Mouse (Mus musculus): ENCODE data around the gene Krt16.

The Krt16 gene

DNA sequence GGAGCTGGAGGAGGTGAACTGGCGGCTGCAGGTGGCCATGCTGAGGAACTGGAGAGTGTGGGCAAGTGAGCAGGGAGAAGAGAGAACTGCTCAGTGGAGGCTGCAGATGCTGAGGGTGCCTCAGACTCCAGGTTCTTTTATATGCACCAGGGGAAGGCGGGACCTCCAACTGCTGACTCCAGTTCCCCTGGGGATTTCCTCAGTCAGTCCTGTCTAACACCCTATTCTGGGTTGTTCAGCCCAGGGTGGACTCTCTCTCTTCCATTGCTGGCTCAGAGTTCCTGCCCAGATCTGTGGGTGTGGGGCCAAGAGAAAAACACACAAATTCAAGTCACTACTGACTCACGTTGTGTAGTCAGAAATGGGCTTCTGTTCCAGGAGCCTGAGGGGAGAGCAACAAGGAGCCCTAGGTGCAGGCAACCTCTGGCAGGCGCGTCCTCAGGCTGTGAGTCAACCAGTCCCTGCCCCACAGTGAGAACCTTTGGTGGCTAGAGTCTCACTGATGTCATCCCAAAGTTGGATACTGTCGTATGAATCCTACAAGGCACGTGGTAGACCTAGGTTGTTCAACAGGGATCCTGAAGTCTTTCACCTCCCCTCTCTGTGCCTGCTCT is at the start of gene Krt16:
Krt16 (minus strand) TSS at position 51 of the 614 bp plus-strand sequence.
- DNase-seq (ENCODE audit: low spot score in 2 of 2): no peak

DNA sequence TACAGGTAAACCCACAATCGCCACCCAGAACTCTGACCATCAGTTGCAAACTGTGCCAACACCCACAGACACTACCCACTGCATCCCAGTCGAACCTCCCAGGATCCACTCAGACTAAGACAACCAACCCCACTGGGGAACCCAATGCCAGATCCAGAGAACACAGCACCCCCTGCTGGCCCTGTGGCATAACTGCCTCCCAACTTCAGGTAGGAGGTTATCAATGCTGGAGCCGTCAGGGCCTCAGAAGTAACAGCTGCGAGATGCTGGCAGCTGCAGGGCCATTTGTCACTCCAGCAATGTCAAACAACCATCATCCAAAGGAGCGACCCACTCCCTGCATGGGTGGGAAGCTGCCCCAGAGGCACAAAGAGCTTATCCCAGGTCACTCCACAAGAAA is 49.1 kb upstream of the Krt16 start:
- DNase-seq (ENCODE audit: low spot score in 2 of 2): no peak

DNA sequence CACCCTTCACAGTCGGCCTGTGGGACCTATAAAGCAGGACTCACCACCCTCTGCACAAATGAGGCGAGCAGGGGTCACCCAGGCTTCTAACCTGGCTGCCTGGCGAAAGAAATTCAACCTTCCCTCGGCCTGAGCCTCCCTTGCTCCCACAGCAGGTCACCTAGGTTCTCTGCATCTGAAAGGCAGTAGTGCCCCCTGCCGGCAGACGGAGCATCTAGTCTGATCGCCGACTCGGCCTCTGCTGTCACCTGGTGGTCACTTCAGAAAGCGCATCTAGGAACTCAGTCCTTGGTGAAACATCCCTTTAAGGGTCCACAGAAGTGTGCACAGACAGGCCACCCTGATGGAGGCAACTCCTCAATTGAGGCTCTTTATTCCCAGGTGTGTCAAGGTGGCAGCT is 46.6 kb upstream of the Krt16 start:
- peak; percentile 81 to 82 for DNase-seq (ENCODE audit: low spot score in 2 of 2)

DNA sequence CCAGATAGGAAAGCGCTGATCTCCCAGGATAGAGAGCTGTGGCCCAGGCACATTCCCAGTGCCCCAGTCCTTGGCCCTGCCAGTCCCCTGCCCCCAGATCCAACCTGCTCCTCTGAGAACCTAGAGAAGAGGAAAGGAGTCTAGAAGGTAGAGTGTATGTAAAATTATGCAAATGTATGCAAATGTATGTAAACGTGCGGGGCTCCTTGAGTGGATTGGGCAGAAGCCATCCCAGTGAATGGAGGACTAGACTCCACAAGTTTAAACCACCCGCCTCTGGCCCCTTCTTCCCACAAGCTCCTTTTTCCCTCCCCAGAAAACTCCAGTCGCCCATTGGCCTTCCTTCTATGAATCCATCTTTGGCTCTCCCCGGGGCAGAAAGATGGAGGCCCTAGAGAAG is 44.2 kb upstream of the Krt16 start:
- DNase-seq (ENCODE audit: low spot score in 2 of 2): no peak

DNA sequence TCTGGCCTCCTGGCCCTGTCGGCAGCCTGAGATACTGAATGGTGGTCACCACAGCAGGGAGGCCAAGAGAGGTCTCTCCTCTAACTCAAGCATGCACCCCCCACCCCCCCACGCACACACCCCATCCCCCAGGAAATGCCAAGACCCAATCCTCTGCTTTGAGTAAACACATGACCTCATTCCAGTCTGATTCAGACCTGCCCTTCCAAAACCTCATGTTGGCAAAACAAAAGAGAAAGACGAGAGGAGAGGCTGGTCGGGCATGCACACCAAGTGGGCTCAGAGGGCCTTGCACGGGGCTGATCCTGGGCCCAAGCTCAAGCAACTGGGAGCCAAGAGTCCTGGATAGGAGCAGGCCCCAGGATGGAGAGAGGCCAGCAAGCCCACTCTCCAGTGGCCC is 41.5 kb upstream of the Krt16 start:
- DNase-seq (ENCODE audit: low spot score in 2 of 2): peak in 1 of 2 experiments; percentile 62

DNA sequence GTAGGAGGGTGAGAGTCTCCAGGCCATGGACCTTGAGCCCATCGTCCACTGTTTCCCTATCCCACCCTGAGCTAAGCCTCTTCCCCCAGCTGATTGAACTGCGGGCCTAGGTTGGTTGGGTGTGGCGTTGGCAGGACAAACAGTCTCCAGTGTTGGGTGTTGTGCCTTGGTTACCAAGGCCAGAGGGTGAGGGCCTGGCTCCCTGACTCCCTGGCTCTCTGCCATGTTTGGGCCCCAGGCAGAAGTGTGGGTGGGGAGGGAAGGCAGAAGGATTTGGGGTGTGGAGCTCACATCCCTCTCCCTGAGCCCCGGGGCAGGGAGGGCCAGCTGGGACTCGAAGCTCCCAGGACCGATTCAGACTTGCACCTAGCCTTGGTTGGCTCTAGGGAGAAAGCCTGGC is 40.2 kb upstream of the Krt16 start:
- DNase-seq (ENCODE audit: low spot score in 2 of 2): peak; percentile 88 to 89

DNA sequence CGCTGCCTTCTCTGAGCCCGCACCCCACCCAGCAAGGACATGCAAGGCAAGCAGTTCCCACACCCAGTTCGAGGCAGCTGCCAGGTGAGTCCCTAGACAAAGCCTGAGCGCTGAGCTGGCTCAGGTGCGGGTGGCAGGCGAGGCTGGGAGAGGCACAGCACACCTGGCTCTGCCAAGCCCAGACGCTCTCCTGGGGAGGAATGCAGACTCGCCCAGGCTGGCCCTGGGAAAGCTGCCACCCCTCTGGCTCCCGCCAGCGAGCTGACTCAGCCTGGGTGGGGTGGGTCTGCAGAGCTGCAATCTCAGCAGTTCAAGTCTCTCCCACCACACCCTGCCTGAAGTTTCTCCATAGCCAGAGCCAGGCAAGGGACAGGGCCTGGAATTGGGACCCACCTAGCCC is 38.3 kb upstream of the Krt16 start:
- DNase-seq (ENCODE audit: low spot score in 2 of 2): peak; percentile 88 to 91

DNA sequence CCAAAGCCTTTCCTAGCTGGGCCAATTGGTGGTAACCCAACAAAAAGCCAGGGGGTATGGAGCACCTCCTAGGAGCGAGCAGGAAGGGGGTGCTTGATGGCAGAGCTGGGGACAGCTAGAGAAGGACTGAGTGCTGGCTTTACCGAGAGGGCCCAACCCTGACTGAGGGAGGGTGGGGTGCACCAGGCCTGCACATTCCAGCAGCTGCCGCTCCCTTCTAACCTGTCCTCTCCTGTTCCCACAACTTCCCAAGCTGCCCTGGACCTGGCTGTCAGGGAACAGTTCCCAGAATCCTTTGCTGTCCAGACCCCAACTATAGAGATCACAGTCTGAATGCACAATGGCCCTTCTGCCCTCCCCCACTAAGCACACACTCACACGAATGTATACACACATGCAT is 36.3 kb upstream of the Krt16 start:
- no peak for DNase-seq (ENCODE audit: low spot score in 2 of 2)

DNA sequence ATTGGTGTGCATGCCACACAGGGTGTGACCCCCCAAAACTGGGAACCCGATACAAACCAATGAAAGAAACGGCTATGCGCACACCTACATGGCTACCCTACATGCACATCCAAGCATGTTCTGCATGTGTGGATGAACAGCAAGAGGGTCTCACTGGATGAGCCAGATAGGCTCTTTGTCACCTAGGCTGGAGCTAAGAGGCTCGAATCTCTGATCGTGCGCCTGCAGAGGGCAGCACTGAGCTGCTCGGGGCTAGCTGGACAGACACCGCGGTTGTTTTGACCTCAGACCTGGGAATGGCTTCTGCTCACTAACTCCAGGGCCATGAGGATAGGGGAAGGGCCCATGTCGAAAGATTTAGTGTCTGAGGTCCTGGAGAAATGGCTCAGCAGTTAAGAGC is 33.8 kb upstream of the Krt16 start:
- DNase-seq (ENCODE audit: low spot score in 2 of 2): peak; percentile 86

DNA sequence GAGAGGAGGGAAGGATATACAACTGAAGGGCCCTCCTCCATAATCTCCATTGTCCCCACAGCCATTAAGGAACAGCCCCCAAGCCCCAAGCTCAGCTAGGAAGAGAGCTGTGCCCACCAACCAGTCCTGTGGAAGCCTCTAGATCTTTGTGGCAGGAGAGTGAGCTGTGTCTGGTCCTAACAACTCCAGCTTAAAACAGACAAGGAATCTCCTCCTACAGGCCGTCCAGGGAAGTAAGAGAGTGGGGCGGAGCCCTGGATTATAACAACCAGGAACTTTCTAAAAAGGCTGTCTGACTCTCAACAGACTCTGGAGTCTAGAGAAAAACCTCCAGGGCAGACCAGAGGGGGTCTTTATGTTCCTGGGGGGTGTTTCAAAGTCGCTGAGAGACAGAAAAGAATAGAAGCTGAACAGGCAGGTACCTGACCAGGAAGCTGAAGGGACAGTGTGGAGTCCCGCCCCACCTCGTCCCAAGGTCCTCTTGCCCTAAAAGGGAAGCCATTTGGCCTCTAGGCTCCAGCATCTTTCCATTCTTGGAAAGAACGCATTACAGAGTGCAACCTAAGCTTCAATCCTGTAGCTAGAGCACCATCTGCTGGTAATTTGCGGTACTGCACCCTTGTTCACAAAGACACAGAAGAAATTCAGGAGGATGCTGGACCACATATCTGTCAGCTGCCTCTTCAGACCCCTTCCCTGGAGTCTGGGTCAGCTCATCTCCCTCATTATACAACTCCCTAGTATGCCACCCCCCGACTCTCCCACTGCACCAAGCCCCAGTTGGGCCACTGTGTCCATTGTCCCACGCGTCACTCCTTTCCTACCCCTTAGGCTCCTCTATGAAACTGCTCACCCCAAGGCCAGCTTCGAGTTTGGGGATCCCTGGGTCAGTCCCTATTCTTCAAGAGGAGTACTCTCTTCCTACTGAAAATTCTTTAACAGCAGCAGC is 33.2 kb upstream of the Krt16 start:
- peak; percentile 79 to 85 for DNase-seq (ENCODE audit: low spot score in 2 of 2)

DNA sequence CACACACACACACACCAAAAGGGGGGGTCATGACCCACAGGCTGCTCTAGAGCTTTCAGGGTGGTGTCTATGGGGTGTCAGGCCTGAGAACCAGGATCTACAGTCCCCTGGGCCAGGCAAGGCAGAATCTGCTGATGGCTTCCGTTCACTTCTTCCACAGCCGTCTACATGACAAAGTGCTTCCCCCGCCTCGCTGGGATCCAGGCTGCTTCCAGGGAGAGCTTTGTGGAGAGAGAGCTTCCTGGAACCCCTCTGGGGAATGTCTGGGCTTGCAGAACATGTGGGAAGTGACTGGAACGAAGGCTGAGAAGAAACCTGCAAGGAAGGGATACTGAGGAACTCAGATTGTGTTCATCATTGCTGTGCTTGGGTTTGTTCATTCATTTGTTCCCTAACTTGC is 30.1 kb upstream of the Krt16 start:
- no peak for DNase-seq (ENCODE audit: low spot score in 2 of 2)

DNA sequence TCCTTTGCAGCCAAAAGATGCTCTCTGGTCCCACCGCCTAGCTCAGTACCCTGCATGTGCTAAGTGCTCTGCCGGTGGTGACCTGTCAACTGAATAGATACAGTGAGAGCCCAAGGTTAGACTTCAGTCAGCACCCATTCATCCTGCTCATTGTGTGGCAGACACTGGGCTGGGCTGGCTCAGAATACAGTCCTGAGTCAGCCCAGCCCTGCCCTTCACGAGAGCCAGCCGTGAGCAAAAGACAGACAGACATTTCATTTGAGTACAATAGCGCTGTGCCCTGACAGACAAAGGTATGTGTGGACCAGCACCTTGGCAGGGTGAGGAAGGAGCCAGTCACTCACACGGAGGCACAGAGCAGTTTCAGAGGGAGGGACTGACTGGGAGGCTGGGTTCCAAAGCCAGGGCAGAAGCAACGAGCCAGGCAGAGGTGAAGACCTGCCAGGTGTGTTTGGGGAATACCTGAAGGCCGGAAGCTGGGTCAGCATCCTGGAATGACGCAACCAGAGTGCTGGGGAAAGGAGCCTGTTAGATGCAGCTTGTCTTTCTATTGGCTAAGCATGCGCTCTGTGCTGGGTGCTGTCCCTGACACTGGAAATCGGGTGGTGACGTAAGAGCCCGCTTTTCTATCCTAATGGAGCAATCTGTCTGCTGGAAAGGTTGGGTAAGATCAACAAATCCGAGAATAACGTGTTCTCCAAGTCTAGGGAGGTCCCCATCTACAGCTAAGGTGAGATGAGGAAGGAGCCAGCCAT is 29.2 kb upstream of the Krt16 start:
- no peak for DNase-seq (ENCODE audit: low spot score in 2 of 2)

DNA sequence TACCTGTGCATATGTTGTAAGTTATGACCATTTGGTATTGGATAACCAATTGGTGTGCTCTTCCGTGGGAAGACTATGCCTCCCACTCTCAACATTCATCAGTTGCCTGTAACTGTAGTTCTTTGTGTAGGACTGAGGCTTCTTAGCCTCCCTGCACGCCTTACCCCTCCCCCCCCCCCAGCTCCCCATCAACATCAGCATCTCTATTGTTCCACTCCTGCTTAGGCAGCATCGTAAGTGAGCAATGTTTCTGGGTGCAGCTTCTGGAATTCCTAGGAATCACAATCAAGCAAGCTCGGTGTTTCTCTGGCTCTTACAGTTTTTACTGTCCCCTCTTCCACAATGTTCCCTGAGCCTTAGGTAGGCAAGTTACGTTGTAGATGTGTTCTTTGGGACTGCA is 26.8 kb upstream of the Krt16 start:
- DNase-seq (ENCODE audit: low spot score in 2 of 2): no peak

DNA sequence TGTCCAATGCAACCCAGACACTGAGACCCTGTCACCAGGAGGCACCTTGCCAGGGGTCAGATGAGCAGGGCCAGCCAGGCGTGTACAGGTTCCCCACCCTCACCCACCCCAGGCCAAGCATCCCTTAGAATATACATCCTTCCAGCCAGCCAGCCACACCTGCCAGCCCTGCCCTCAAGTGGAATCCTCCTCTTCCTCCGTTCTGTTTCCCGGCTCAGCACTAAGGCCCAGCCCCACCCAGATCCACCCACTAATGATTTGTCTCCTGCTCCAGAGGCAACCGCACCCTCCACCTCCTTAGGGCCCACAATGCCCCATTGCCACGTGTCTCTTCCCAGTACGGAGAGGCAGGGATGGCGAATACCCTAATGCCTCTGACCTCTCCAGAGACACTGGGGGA is 26.0 kb upstream of the Krt16 start:
- DNase-seq (ENCODE audit: low spot score in 2 of 2): no peak

DNA sequence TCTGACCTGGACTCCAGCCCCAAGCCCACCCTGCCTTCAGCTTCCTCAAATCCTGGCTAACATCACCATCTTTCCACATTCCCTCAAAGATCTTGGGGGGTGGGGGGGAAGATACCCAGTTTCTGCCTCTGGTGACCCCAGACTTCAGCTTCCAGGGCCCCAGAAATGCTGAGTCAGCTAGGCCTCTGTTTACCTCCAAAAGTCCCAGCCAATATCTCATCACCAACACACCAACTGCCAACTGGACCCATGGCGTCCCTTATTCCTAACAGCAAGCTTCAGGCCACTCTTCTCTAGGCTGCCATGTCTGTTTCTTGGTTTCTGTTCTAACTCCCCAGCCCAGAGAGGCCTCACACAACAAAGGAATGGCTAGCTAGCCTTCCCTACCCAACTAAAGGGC is 23.2 kb upstream of the Krt16 start:
- no peak for DNase-seq (ENCODE audit: low spot score in 2 of 2)

DNA sequence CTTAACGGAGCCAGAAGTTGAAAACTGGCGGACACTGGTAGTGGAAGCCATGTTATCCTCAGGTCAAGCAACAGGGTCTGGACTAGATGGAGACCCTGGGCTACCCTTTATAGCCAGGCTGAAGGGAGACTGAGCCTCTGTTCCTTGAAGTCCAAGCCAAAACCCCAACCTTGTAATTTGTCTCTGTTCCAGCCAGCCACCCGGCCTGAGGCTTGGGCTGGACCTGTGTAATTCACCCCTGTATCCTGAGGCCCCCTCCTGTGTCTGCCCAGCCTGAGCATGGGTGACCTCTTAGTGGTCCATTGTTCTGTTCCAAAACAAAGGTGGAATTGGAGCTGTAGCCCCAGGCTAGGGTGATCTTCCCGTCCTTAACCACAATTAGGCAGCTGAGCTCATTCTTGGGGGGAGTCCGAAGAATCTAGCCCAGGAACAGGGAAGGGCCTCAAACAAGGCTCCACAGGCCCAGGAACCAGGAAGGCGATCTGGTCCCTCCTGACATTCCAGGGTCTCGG is 21.2 kb upstream of the Krt16 start, which contains the start of gene Krt42:
Krt42 (minus strand) TSS at position 51 of the 512 bp plus-strand sequence.
- DNase-seq (ENCODE audit: low spot score in 2 of 2): no peak

DNA sequence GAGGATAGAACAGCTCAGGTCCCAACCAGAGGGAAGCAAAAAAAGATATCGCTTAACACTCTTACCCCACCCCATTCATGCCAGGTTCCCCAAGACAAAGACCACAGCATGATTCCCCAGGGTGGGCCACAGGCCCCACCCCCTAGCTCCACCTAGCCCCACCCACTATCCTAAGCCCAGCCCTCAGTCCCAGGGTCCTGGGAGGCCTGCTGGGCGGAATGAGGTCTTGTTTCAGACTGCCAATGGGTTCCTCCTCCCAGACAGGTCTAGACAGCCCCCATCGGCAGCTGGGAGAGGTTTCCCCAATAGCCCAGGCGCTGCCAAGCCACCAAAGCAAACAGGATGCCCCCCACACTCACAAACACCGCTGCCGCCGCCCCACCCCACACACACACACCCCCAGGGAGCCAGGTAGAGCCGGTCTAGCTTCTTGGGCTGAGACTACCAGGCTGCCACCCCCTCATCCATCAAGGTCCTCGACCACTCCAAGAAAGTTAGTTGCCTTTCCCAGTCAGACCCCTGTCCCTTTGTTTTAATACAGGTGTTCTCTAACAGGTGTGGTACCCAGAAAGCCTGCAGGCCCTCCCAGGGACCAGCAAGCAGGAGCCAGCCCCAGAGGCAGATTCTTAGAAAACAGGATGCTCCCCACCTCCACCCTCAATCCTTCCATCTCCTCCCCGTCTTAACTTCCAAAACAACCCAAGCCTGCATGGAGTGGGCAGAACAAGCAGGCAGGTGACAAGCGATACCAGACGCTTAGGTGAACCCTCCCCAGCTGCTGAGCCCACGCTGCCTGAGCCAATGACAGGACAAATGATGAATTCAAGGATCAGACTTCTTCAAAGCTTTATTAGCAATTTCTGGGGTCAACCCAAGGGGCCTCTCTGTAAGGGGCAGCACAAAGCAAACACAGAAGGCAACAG is 13.6 kb upstream of the Krt16 start:
- DNase-seq (ENCODE audit: low spot score in 2 of 2): no peak

DNA sequence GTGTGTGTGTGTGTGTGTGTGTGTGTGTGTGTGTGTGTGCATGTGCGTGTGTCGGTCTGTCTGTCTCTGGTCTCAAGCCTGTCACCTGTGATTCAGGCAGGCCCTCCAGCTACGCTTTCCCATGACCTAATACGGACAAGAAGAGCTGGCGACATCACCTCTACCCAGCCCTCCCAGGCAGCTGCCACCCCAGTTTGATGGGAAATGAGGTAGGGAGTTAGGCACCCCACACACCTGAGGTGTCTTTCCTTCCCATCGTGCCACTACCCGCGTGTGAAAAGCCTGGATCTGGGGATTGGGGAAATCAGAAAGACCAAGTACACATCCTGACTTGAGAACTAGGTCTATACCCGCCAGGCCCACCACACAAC is 12.5 kb upstream of the Krt16 start:
- DNase-seq (ENCODE audit: low spot score in 2 of 2): no peak

DNA sequence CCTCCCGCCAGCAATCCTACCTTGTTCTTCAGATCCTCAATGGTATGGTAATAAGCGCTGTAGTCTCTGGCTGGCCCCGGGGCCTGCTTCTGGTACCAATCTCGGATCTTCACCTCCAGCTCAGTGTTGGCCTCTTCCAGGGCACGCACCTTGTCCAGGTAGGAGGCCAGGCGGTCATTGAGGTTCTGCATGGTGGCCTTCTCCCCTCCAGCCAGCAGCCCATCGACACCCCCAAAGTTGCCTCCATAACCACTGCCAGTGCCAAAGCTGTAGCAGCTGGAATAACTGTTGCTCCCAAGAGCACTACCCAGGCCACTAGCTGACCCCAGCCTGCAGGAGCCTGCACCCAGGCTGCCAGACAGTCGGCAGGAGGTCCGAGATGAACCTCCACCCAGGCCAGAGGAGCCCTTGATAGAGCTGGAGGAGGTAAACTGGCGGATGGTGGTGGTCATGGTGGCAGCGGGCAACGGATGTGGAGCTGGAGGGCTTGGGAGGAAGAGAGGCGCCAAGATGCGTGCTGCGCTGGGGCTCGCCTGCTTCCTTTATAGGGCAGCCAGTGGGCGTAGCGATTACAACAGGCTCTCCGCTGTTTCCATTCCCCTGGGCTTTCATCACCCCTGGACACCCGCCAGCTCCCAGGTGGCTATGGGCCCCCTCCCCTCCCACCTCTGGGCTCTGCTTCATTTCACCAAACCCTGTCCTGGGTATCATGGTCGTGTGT is 12.0 kb upstream of the Krt16 start, which contains the start of gene Krt17:
Krt17 (minus strand) TSS at position 516 of the 721 bp plus-strand sequence.
- no peak for DNase-seq (ENCODE audit: low spot score in 2 of 2)

DNA sequence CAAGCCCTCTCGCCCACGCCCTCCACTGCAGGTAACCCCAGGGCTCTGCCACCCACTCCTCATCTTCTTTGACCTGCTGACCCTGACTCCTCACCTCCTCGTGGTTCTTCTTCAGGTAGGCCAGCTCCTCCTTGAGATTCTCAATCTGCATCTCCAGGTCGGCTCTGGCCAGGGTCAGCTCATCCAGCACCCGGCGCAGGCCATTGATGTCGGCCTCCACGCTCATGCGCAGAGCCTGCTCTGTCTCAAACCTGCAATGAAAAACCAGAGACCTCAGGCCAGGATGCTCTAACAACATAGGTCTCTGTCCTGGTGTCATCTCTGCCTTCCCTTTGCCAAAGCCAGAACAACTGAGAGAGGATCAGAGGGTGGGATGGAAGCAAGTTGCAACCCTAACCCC is 10.4 kb upstream of the Krt16 start:
- DNase-seq (ENCODE audit: low spot score in 2 of 2): no peak

All from urinary bladder, postnatal 36 days (tissue).